Mouse (Mus musculus) forebrain, postnatal 0 days (tissue): Measurements from ENCODE around the gene Tmem198. TPM values are rescaled to one million over a fixed set of nuclear protein-coding genes. Genes with fewer than 3 reads are reported as not detected.

Source experiments
- ATAC-seq: fragments of 200-750 bp; cut with Nextera tagmentation; 2 replicates; pipeline ENCODE4 v1.8.0; 2017; ENCODE audit warnings: mild to moderate bottlenecking, moderate library complexity
- DNase-seq: peaks from one replicate; pipeline ENCODE4 v3.0.0-alpha.2; 2015
- H3K27ac ChIP-seq: fragments of 300-500 bp; sonication (generic); 2 replicates; pipeline ENCODE4 v1.5.1; 2014; ENCODE audit warnings: low read depth, mild to moderate bottlenecking, antibody characterized with exemption, low read length, moderate library complexity, mixed read lengths
- H3K27me3 ChIP-seq: fragments of 300-500 bp; sonication (generic); 2 replicates; pipeline ENCODE4 v1.6.1; 2014; ENCODE audit warnings: mild to moderate bottlenecking, low read length, mixed read lengths; ENCODE audit not compliant: insufficient read depth
- H3K36me3 ChIP-seq: fragments of 300-500 bp; sonication (generic); 2 replicates; pipeline ENCODE4 v1.6.1; 2014; ENCODE audit warnings: mild to moderate bottlenecking, moderate library complexity; ENCODE audit not compliant: insufficient read depth
- H3K4me1 ChIP-seq: fragments of 300-500 bp; sonication (generic); 2 replicates; pipeline ENCODE4 v1.6.1; 2014; ENCODE audit warnings: antibody characterized with exemption; ENCODE audit not compliant: insufficient read depth
- H3K4me2 ChIP-seq: fragments of 300-500 bp; sonication (generic); 2 replicates; pipeline ENCODE4 v1.6.1; 2014; ENCODE audit warnings: low read depth, mild to moderate bottlenecking, moderate library complexity
- H3K4me3 ChIP-seq: fragments of 300-500 bp; sonication (generic); 2 replicates; pipeline ENCODE4 v1.5.1; 2014; ENCODE audit warnings: low read depth, low read length, mixed read lengths
- H3K9ac ChIP-seq: fragments of 300-500 bp; sonication (generic); 2 replicates; pipeline ENCODE4 v1.6.1; 2014; ENCODE audit warnings: mild to moderate bottlenecking
- H3K9me3 ChIP-seq: fragments of 300-500 bp; sonication (generic); 2 replicates; pipeline ENCODE4 v1.6.1; 2016; ENCODE audit warnings: low read length
- CTCF ChIP-seq: sonication (generic); IDR thresholded peaks from 2 replicates; pipeline ENCODE4 v1.5.1; 2016; ENCODE audit warnings: antibody characterized with exemption, control low read depth, low read depth
- WGBS: fragments of 180-500 bp; shearing (Covaris S2); extraction: QIAGEN DNeasy Blood & Tissue Kit; methylation state at CpG from one replicate; pipeline ENCODE4 v1.1.7; 2014; 5-methylcytosine and 5-hydroxymethylcytosine counted together
- polyA plus RNA-seq: library from polyadenylated mRNA; unstranded; fragments of >200 nt; fragmentation: Nextera tagmentation; extraction: Ambion mirVana; gene quantifications from 2 replicates; pipeline ENCODE4 v1.2.1, GENCODE M21; 2015
- total RNA-seq: library from RNA; depleted of rRNA; stranded (reverse); fragments of >200 nt; gene quantifications from 2 replicates; pipeline ENCODE4 v1.2.3, GENCODE M21; 2014

Tmem198 gene
- total and polyA plus RNA-seq, 2 experiments from 2014 or later: 54.8 to 61.2 TPM

DNA sequence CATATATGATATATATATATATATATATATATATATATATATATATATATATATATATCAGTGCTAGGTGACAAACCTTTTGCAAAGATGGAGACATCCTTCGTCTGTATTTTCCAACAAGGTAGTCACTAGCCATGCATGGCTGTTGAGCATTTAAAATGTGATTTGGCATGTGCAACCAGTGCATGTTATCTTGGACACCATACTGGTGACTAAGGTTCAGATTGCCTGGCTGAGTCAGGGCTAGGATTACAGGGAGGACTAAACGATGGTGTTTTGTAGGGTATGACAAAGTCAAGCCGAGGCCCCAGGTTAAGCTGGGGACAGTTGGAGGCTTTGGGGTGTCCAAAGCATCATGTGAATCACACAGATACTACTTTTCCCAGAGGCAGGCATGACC is 23.9 kb upstream of the Tmem198 start:
- peaks cover 22% of the 10 kb centered on the region for H3K27me3 ChIP-seq
- no peak overlapping the region for H3K9ac ChIP-seq
- no peak for TF ChIP-seq CTCF
- no peak for DNase-seq
- H3K27ac ChIP-seq: no peak overlapping the region
- no peaks in the 10 kb centered on the region for H3K36me3 ChIP-seq
- no peaks in the 10 kb centered on the region for H3K9me3 ChIP-seq
- no peak overlapping the region for H3K4me2 ChIP-seq
- H3K4me1 ChIP-seq: peaks cover 8% of the 10 kb centered on the region
- H3K4me3 ChIP-seq: no peak overlapping the region
- WGBS: 73% methylated on average over 3 of the region's 3 CpGs
- ATAC-seq: no peak

DNA sequence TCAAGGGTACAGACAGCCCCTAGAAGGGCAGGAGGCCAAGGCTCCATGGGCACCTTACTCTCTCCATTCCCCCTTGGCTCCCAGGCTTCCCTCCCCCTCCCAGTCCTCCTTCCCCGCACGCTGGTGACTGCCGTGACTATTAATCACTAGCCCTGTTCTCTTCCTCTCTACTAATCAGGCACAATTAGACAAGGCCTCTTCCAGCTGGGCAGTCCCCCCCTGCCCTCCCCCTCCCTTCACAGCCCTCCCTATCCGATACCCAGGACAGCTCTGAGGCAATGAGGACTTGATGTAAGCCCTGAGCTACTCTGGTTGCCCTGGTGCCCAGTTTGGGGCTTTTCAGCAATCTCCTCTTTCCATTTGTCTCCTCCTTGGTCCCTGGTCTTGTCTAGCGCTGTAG is 23.4 kb upstream of the Tmem198 start:
- peaks cover 3% of the 10 kb centered on the region for H3K4me1 ChIP-seq

GRCm38 (mm10) chr1:75456746-75457564 is 22.4 kb upstream of the Tmem198 start:
- Histone ChIP-seq H3K4me1 (peaks cover 3% of the 10 kb centered on the region), H3K9me3 (no peaks in the 10 kb centered on the region), H3K36me3 (no peaks in the 10 kb centered on the region), H3K4me3 (no peak overlapping the region), H3K27me3 (peaks cover 16% of the 10 kb centered on the region), H3K4me2 (no peak overlapping the region), H3K9ac (no peak overlapping the region), H3K27ac (no peak overlapping the region)
- DNase-seq: no peak
- ATAC-seq: no peak
- TF ChIP-seq CTCF: peak; percentile 56
- WGBS: 5% methylated on average over 14 of the region's 14 CpGs

More for the DNA sequence above, 23.4 kb upstream of the Tmem198 start:
- no peak overlapping the region for H3K9ac ChIP-seq
- no peak for TF ChIP-seq CTCF
- no peak overlapping the region for H3K27ac ChIP-seq
- H3K4me2 ChIP-seq: no peak overlapping the region
- no peak for DNase-seq
- no peak overlapping the region for H3K4me3 ChIP-seq
- ATAC-seq: peak; percentile 40; the same call in 1 of the 2 replicates
- peaks cover 19% of the 10 kb centered on the region for H3K27me3 ChIP-seq
- H3K36me3 ChIP-seq: no peaks in the 10 kb centered on the region
- 18% methylated on average over 5 of the region's 5 CpGs for WGBS
- no peaks in the 10 kb centered on the region for H3K9me3 ChIP-seq

GRCm38 (mm10) chr1:75457710-75458024 is 21.7 kb upstream of the Tmem198 start:
- 8% methylated on average over 8 of the region's 10 CpGs for WGBS
- H3K27me3 ChIP-seq: peaks cover 16% of the 10 kb centered on the region
- no peak for ATAC-seq
- H3K9me3 ChIP-seq: no peaks in the 10 kb centered on the region
- no peak overlapping the region for H3K4me3 ChIP-seq
- H3K27ac ChIP-seq: no peak overlapping the region
- no peak for TF ChIP-seq CTCF
- H3K4me1 ChIP-seq: peaks cover 3% of the 10 kb centered on the region
- no peak for DNase-seq
- no peak overlapping the region for H3K9ac ChIP-seq
- H3K36me3 ChIP-seq: no peaks in the 10 kb centered on the region
- no peak overlapping the region for H3K4me2 ChIP-seq

DNA sequence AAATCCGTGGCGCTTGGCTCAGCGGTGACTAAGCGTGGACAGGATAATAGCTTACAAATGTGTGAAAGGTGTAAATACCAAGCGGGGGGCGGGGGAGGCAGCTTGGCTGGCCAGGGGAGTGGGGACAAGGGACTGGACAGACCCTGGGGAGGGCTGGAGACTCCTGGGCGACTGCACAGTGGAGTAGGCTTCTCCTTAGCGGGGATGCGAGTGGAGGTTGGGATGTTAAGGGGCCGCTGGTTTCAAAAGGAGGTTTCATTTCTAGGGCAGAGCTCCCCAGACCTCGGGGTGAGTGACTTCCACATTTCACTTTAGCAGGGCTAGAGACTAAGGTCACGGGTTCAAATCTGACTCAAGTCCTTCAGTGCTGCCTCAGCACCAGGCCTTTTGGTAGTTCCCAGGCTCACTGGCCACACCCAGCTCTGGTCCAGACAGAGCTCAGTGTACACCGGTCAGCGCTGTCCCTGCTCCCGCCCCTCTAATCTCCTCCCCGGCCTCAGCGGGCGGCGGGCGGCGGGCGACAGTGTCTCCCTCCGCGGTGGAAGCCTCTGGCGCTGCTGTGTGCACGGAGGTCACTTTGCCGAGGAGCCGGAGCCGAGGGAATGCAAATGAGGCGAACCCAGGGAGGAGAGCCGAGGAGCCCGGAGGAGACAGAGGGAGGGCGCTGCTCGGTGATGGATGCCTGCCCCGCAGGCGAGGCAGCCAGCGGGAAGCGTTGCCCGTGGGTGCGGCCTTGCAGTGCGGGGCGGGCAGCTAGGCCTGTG is 21.1 kb upstream of the Tmem198 start:
- WGBS: 8% methylated on average over 42 of the region's 42 CpGs
- DNase-seq (no peak), ATAC-seq (peak; percentile 26)
- Histone ChIP-seq H3K27me3 (peaks cover 16% of the 10 kb centered on the region), H3K4me3 (peak overlapping the region; percentile 27), H3K9me3 (no peaks in the 10 kb centered on the region), H3K4me1 (peaks cover 3% of the 10 kb centered on the region), H3K4me2 (peak overlapping the region; percentile 47), H3K36me3 (no peaks in the 10 kb centered on the region), H3K9ac (peak overlapping the region; percentile 18; the same call in 1 of the 2 replicates), H3K27ac (no peak overlapping the region)
- TF ChIP-seq CTCF: no peak

DNA sequence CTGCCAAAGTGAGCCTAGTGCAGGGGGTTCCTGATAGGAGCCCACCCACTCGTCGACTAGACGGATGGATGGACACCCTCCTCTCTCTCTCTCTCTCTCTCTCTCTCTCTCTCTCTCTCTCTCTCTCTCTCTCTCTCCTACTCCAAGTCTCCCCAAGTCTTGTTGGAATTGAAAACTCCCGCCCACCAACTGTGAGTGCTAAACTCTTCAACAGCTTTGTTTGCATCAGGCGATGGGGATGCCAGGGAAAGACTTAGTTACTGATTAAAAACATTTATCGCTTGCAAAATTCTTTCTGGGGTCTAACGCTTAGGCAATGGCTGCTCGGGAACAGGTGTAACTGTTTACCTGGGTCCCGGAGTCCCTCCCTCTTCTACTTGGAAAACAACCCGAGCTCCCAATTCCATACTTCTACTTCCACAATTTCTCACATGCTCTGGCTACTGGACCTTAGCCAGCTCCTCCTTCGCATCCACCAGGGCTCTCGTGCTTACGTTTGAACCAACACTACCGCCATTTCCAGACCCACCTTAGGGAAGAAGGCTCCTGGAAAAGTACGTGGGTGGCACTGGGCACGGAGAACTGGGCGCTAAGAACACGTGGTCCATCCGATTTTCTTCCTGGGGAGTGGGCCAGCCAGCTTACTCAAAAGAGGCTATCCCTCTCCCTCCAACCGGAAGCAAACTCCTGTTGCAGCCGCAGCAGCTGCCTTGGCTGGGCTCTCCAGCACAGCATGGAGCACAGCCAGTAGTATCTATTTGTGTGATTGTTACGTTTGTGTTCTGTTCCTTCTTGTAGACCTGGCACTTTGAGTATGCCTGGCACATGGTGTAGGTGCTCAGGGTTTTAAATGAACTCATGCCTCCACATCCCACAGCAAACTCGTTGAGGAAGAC is 20.3 kb upstream of the Tmem198 start:
- Histone ChIP-seq H3K27me3 (peaks cover 16% of the 10 kb centered on the region), H3K4me2 (peak overlapping the region; percentile 47), H3K4me3 (peak overlapping the region; percentile 27; the same call in 1 of the 2 replicates), H3K27ac (no peak overlapping the region), H3K36me3 (no peaks in the 10 kb centered on the region), H3K9ac (no peak overlapping the region), H3K9me3 (no peaks in the 10 kb centered on the region), H3K4me1 (peaks cover 3% of the 10 kb centered on the region)
- no peak for TF ChIP-seq CTCF
- peak; percentile 69 for DNase-seq
- peak; percentile 34 for ATAC-seq
- 11% methylated on average over 23 of the region's 23 CpGs for WGBS
